Mouse (Mus musculus): ENCODE measurements around the gene Dgkd.
"Not testable (repeated sequence)": the region's sequence is repeated elsewhere in the genome, so short reads cannot be mapped to it uniquely, and the experiment has no call there.

The Dgkd gene

GRCm38 (mm10) chr1:87852892-87853600 lies at the start of gene Dgkd:
Dgkd (plus strand) TSS chr1:87853287.
- ATAC-seq (ENCODE audit: insufficient number of reproducible peaks, low FRiP score, low TSS enrichment), result peak; percentile 42

- ATAC-seq (ENCODE audit: insufficient number of reproducible peaks, low FRiP score, low TSS enrichment), result no peak
These were observed 49.5 kb upstream of the Dgkd start, which contains the start of gene Sag for GRCm38 (mm10) chr1:87803576-87803975. Sag (plus strand) TSS chr1:87803680.

GRCm38 (mm10) chr1:87807751-87808150 lies 45.3 kb upstream of the Dgkd start:
- ATAC-seq (ENCODE audit: insufficient number of reproducible peaks, low FRiP score, low TSS enrichment), result no peak

GRCm38 (mm10) chr1:87811391-87811790 lies 41.7 kb upstream of the Dgkd start:
- no peak for ATAC-seq (ENCODE audit: insufficient number of reproducible peaks, low FRiP score, low TSS enrichment)

- ATAC-seq (ENCODE audit: insufficient number of reproducible peaks, low FRiP score, low TSS enrichment), result no peak
These were observed 41.0 kb upstream of the Dgkd start for GRCm38 (mm10) chr1:87812061-87812460.

GRCm38 (mm10) chr1:87813155-87813554 lies 39.9 kb upstream of the Dgkd start:
- no peak for ATAC-seq (ENCODE audit: insufficient number of reproducible peaks, low FRiP score, low TSS enrichment)

- ATAC-seq (ENCODE audit: insufficient number of reproducible peaks, low FRiP score, low TSS enrichment), result no peak
These were observed 39.4 kb upstream of the Dgkd start for GRCm38 (mm10) chr1:87813681-87814080.

- no peak for ATAC-seq (ENCODE audit: insufficient number of reproducible peaks, low FRiP score, low TSS enrichment)
These were observed 28.6 kb upstream of the Dgkd start for GRCm38 (mm10) chr1:87824420-87824995.

GRCm38 (mm10) chr1:87825281-87825680 lies 27.8 kb upstream of the Dgkd start:
- ATAC-seq (ENCODE audit: insufficient number of reproducible peaks, low FRiP score, low TSS enrichment), result no peak

- no peak for ATAC-seq (ENCODE audit: insufficient number of reproducible peaks, low FRiP score, low TSS enrichment)
These were observed 27.1 kb upstream of the Dgkd start for GRCm38 (mm10) chr1:87825991-87826390.

GRCm38 (mm10) chr1:87826474-87826873 lies 26.6 kb upstream of the Dgkd start:
- no peak for ATAC-seq (ENCODE audit: insufficient number of reproducible peaks, low FRiP score, low TSS enrichment)

GRCm38 (mm10) chr1:87827476-87827875 lies 25.6 kb upstream of the Dgkd start:
- not testable (repeated sequence) for ATAC-seq (ENCODE audit: insufficient number of reproducible peaks, low FRiP score, low TSS enrichment)

- ATAC-seq (ENCODE audit: insufficient number of reproducible peaks, low FRiP score, low TSS enrichment), result no peak
These were observed 24.9 kb upstream of the Dgkd start for GRCm38 (mm10) chr1:87828185-87828584.

- no peak for ATAC-seq (ENCODE audit: insufficient number of reproducible peaks, low FRiP score, low TSS enrichment)
These were observed 24.0 kb upstream of the Dgkd start for GRCm38 (mm10) chr1:87828926-87829580.

GRCm38 (mm10) chr1:87829621-87830211 lies 23.4 kb upstream of the Dgkd start:
- ATAC-seq (ENCODE audit: insufficient number of reproducible peaks, low FRiP score, low TSS enrichment), result no peak

GRCm38 (mm10) chr1:87836453-87836852 lies 16.6 kb upstream of the Dgkd start:
- no peak for ATAC-seq (ENCODE audit: insufficient number of reproducible peaks, low FRiP score, low TSS enrichment)

GRCm38 (mm10) chr1:87837018-87837417 lies 16.1 kb upstream of the Dgkd start:
- no peak for ATAC-seq (ENCODE audit: insufficient number of reproducible peaks, low FRiP score, low TSS enrichment)

- ATAC-seq (ENCODE audit: insufficient number of reproducible peaks, low FRiP score, low TSS enrichment), result no peak
These were observed 12.5 kb upstream of the Dgkd start for GRCm38 (mm10) chr1:87840411-87841208.

GRCm38 (mm10) chr1:87846801-87847474 lies 6.1 kb upstream of the Dgkd start:
- ATAC-seq (ENCODE audit: insufficient number of reproducible peaks, low FRiP score, low TSS enrichment), result no peak
